Mouse (Mus musculus): ENCODE results near the gene Vmn1r204.
"Not testable (repeated sequence)": the region's sequence is repeated elsewhere in the genome, so short reads cannot be mapped to it uniquely, and the experiment has no call there.

The Vmn1r204 gene

GRCm38 (mm10) chr13:22552898-22553297 lies at the start of gene Vmn1r204:
Gene Vmn1r204, plus strand, starts transcription at chr13:22553198.
- not testable (repeated sequence) for DNase-seq (ENCODE audit: low spot score in 2 of 2)

GRCm38 (mm10) chr13:22505281-22505680 lies 47.7 kb upstream of the Vmn1r204 start, which contains the start of gene Vmn1r202:
Gene Vmn1r202, minus strand, starts transcription at chr13:22505381.
- no peak for DNase-seq (ENCODE audit: low spot score in 2 of 2)

- DNase-seq (ENCODE audit: low spot score in 2 of 2), result no peak
These were observed 35.2 kb upstream of the Vmn1r204 start, which contains the start of gene Vmn1r203 for GRCm38 (mm10) chr13:22517814-22518213. Gene Vmn1r203, plus strand, starts transcription at chr13:22518114.

GRCm38 (mm10) chr13:22574911-22575310 lies 21.9 kb downstream of the Vmn1r204 start:
- DNase-seq (ENCODE audit: low spot score in 2 of 2), result not testable (repeated sequence)

- DNase-seq (ENCODE audit: low spot score in 2 of 2), result not testable (repeated sequence)
These were observed 30.3 kb downstream of the Vmn1r204 start for GRCm38 (mm10) chr13:22583336-22583735.

GRCm38 (mm10) chr13:22592900-22593299 lies 39.9 kb downstream of the Vmn1r204 start, which contains the start of gene Vmn1r205:
Gene Vmn1r205, minus strand, starts transcription at chr13:22593000.
- no peak for DNase-seq (ENCODE audit: low spot score in 2 of 2)

Measured in frontal cortex, postnatal 25 days (tissue).